Mouse (Mus musculus) myocyte (in vitro differentiated cells): Measurements from ENCODE around the gene Iars2. TPM values are rescaled to one million over a fixed set of nuclear protein-coding genes. Genes with fewer than 3 reads are reported as not detected.

Experiments
- H3K27me3 ChIP-seq: one replicate; pipeline ENCODE4 v1.6.1; 2011; ENCODE audit not compliant: control insufficient read depth, insufficient read depth, insufficient read length
- H3K36me3 ChIP-seq: one replicate; pipeline ENCODE4 v1.6.1; 2011; ENCODE audit not compliant: control insufficient read depth, insufficient read depth
- H3K4me2 ChIP-seq: one replicate; pipeline ENCODE4 v1.6.1; 2011; ENCODE audit warnings: low read depth, control low read depth
- H3K4me3 ChIP-seq: one replicate; pipeline ENCODE4 v1.5.1; 2011; ENCODE audit warnings: mild to moderate bottlenecking, control low read depth, moderate library complexity
- H3K79me2 ChIP-seq: one replicate; pipeline ENCODE4 v1.6.1; 2011; ENCODE audit not compliant: control insufficient read depth, insufficient read depth
- H3ac ChIP-seq: one replicate; pipeline ENCODE4 v1.6.1; 2011; ENCODE audit not compliant: control insufficient read depth, insufficient read length
- CEBPB ChIP-seq: IDR thresholded peaks from 2 replicates; pipeline ENCODE4 v1.6.1; 2011; ENCODE audit warnings: mild to moderate bottlenecking, moderate library complexity; ENCODE audit not compliant: poor library complexity, insufficient read depth, severe bottlenecking
- E2F4 ChIP-seq: IDR thresholded peaks from one replicate; pipeline ENCODE4 v1.6.1; 2011; ENCODE audit warnings: mild to moderate bottlenecking, control low read depth, moderate library complexity; ENCODE audit not compliant: insufficient read depth
- MAX ChIP-seq: IDR thresholded peaks from one replicate; pipeline ENCODE4 v1.6.1; 2011; ENCODE audit warnings: low read depth, mild to moderate bottlenecking, control low read depth
- MYOD1 ChIP-seq, 3 experiments: IDR thresholded peaks; one replicate each; pipeline ENCODE4 v1.6.1; 2011; ENCODE audit warnings: control low read depth in 2 of 3, low read depth in 2 of 3, mild to moderate bottlenecking in 2 of 3, moderate library complexity in 1 of 3; ENCODE audit not compliant: insufficient read length in 2 of 3, control insufficient read depth in 1 of 3
- MYOG ChIP-seq, 3 experiments: IDR thresholded peaks; one replicate each; pipeline ENCODE4 v1.6.1; 2011; ENCODE audit warnings: control low read depth in 2 of 3, low read depth in 2 of 3, mild to moderate bottlenecking in 2 of 3; ENCODE audit not compliant: insufficient read length in 2 of 3, control insufficient read depth in 1 of 3, insufficient read depth in 1 of 3
- POLR2A ChIP-seq: IDR thresholded peaks from one replicate; pipeline ENCODE4 v1.6.1; 2011; ENCODE audit warnings: low read depth, mild to moderate bottlenecking, control low read depth, moderate library complexity; ENCODE audit not compliant: insufficient read length
- POLR2AphosphoS2 ChIP-seq: IDR thresholded peaks from one replicate; pipeline ENCODE4 v1.6.1; 2011; ENCODE audit warnings: low read depth, control low read depth; ENCODE audit not compliant: insufficient read length
- REST ChIP-seq: IDR thresholded peaks from one replicate; pipeline ENCODE4 v1.6.1; 2011; ENCODE audit warnings: mild to moderate bottlenecking, control low read depth, moderate library complexity; ENCODE audit not compliant: insufficient read depth, insufficient read length
- SRF ChIP-seq: IDR thresholded peaks from one replicate; pipeline ENCODE4 v1.6.1; 2011; ENCODE audit warnings: low read depth; ENCODE audit not compliant: control insufficient read depth, insufficient read length
- TCF12 ChIP-seq: IDR thresholded peaks from one replicate; pipeline ENCODE4 v1.6.1; 2011; ENCODE audit warnings: mild to moderate bottlenecking, control low read depth; ENCODE audit not compliant: poor library complexity, insufficient read depth, severe bottlenecking
- TCF3 ChIP-seq: IDR thresholded peaks from one replicate; pipeline ENCODE4 v1.6.1; 2011; ENCODE audit warnings: low read depth, control low read depth; ENCODE audit not compliant: insufficient read length
- USF1 ChIP-seq: IDR thresholded peaks from one replicate; pipeline ENCODE4 v1.6.1; 2011; ENCODE audit warnings: low read depth, mild to moderate bottlenecking, control low read depth, moderate library complexity
- polyA plus RNA-seq: library from polyadenylated mRNA; unstranded; fragments of >200 nt; fragmentation: generic; extraction: Trizol; gene quantifications from one replicate; pipeline ENCODE4 v1.2.1, GENCODE M21; 2012; ENCODE audit warnings: missing spikeins

The Iars2 gene
- polyA plus RNA-seq, 1 experiment, result 16.2 TPM

GRCm38 (mm10) chr1:185247429-185248085, 81.6 kb downstream of the Iars2 start:
- H3K27me3 ChIP-seq, result no peaks in the 10 kb centered on the region
- H3K36me3 ChIP-seq, result peaks cover 16% of the 10 kb centered on the region
- no peak for TF ChIP-seq REST
- TF ChIP-seq MYOG (IDR thresholded peaks at IDR 0.05; ENCODE audit: control insufficient read depth in 1 of 3, insufficient read depth in 1 of 3, insufficient read length in 2 of 3, low read depth in 2 of 3), result no peak
- no peak for TF ChIP-seq SRF
- no peak for TF ChIP-seq E2F4
- TF ChIP-seq TCF12, result no peak
- TF ChIP-seq POLR2AphosphoS2, result no peak
- no peak for TF ChIP-seq MYOD1 (IDR thresholded peaks at IDR 0.05; ENCODE audit: control insufficient read depth in 1 of 3, insufficient read length in 2 of 3, low read depth in 2 of 3)
- TF ChIP-seq TCF3, result no peak
- no peak for TF ChIP-seq CEBPB
- TF ChIP-seq MAX, result no peak
- TF ChIP-seq POLR2A, result no peak
- no peak for TF ChIP-seq USF1
- H3K79me2 ChIP-seq, result no peaks in the 10 kb centered on the region
- H3K4me3 ChIP-seq, result no peak overlapping the region
- H3K4me2 ChIP-seq, result no peak overlapping the region
- no peak overlapping the region for H3ac ChIP-seq

- TF ChIP-seq TCF12 (no peak), SRF (no peak), MAX (no peak), E2F4 (no peak), USF1 (no peak), MYOD1 (IDR thresholded peaks at IDR 0.05; ENCODE audit: control insufficient read depth in 1 of 3, insufficient read length in 2 of 3, low read depth in 2 of 3) (no peak), POLR2A (no peak), MYOG (IDR thresholded peaks at IDR 0.05; ENCODE audit: control insufficient read depth in 1 of 3, insufficient read depth in 1 of 3, insufficient read length in 2 of 3, low read depth in 2 of 3) (no peak), POLR2AphosphoS2 (no peak), REST (no peak), CEBPB (no peak), TCF3 (no peak)
- Histone ChIP-seq H3K4me3 (no peak overlapping the region), H3K4me2 (no peak overlapping the region)
Measured at GRCm38 (mm10) chr1:185245456-185245855, 83.7 kb downstream of the Iars2 start.

GRCm38 (mm10) chr1:185243013-185243412, 86.2 kb downstream of the Iars2 start:
- Histone ChIP-seq H3K4me3 (no peak overlapping the region), H3K27me3 (no peaks in the 10 kb centered on the region), H3K79me2 (no peaks in the 10 kb centered on the region), H3K4me2 (no peak overlapping the region), H3K36me3 (peaks cover 21% of the 10 kb centered on the region), H3ac (no peak overlapping the region)
- no peak for TF ChIP-seq REST
- no peak for TF ChIP-seq E2F4
- TF ChIP-seq TCF3, result no peak
- no peak for TF ChIP-seq MYOD1 (IDR thresholded peaks at IDR 0.05; ENCODE audit: control insufficient read depth in 1 of 3, insufficient read length in 2 of 3, low read depth in 2 of 3)
- no peak for TF ChIP-seq POLR2AphosphoS2
- no peak for TF ChIP-seq CEBPB
- no peak for TF ChIP-seq POLR2A
- no peak for TF ChIP-seq SRF
- no peak for TF ChIP-seq MAX
- no peak for TF ChIP-seq MYOG (IDR thresholded peaks at IDR 0.05; ENCODE audit: control insufficient read depth in 1 of 3, insufficient read depth in 1 of 3, insufficient read length in 2 of 3, low read depth in 2 of 3)
- no peak for TF ChIP-seq USF1
- TF ChIP-seq TCF12, result no peak

More at GRCm38 (mm10) chr1:185245456-185245855, 83.7 kb downstream of the Iars2 start:
- peaks cover 17% of the 10 kb centered on the region for H3K36me3 ChIP-seq
- no peaks in the 10 kb centered on the region for H3K79me2 ChIP-seq
- no peaks in the 10 kb centered on the region for H3K27me3 ChIP-seq
- no peak overlapping the region for H3ac ChIP-seq

GRCm38 (mm10) chr1:185236530-185236929, 92.7 kb downstream of the Iars2 start:
- Histone ChIP-seq H3K36me3 (peaks cover 40% of the 10 kb centered on the region), H3K4me3 (no peak overlapping the region), H3K27me3 (no peaks in the 10 kb centered on the region), H3K4me2 (no peak overlapping the region), H3ac (no peak overlapping the region), H3K79me2 (peaks cover 14% of the 10 kb centered on the region)
- no peak for TF ChIP-seq MAX
- no peak for TF ChIP-seq MYOD1 (IDR thresholded peaks at IDR 0.05; ENCODE audit: control insufficient read depth in 1 of 3, insufficient read length in 2 of 3, low read depth in 2 of 3)
- TF ChIP-seq REST, result no peak
- no peak for TF ChIP-seq POLR2AphosphoS2
- TF ChIP-seq TCF12, result no peak
- no peak for TF ChIP-seq CEBPB
- TF ChIP-seq E2F4, result no peak
- TF ChIP-seq MYOG (IDR thresholded peaks at IDR 0.05; ENCODE audit: control insufficient read depth in 1 of 3, insufficient read depth in 1 of 3, insufficient read length in 2 of 3, low read depth in 2 of 3), result no peak
- TF ChIP-seq SRF, result no peak

- H3ac ChIP-seq, result no peak overlapping the region
- H3K4me2 ChIP-seq, result no peak overlapping the region
- TF ChIP-seq REST (no peak), E2F4 (no peak), TCF3 (no peak), MAX (no peak), POLR2AphosphoS2 (no peak), CEBPB (no peak), USF1 (no peak), MYOD1 (IDR thresholded peaks at IDR 0.05; ENCODE audit: control insufficient read depth in 1 of 3, insufficient read length in 2 of 3, low read depth in 2 of 3) (no peak), SRF (no peak), POLR2A (no peak), TCF12 (no peak), MYOG (IDR thresholded peaks at IDR 0.05; ENCODE audit: control insufficient read depth in 1 of 3, insufficient read depth in 1 of 3, insufficient read length in 2 of 3, low read depth in 2 of 3) (no peak)
- no peak overlapping the region for H3K4me3 ChIP-seq
- H3K36me3 ChIP-seq, result peaks cover 38% of the 10 kb centered on the region
- H3K27me3 ChIP-seq, result no peaks in the 10 kb centered on the region
- H3K79me2 ChIP-seq, result peaks cover 21% of the 10 kb centered on the region
Measured at GRCm38 (mm10) chr1:185235837-185236236, 93.4 kb downstream of the Iars2 start.
